Mouse (Mus musculus) hindbrain, postnatal 0 days (tissue): ENCODE results near the gene Igf1. TPM values are rescaled to one million over a fixed set of nuclear protein-coding genes. Genes with fewer than 3 reads are reported as not detected.

ENCODE experiments used
- ATAC-seq: fragments of 200-750 bp; cut with Nextera tagmentation; 2 replicates; pipeline ENCODE4 v1.8.0; 2017; ENCODE audit warnings: mild to moderate bottlenecking, moderate TSS enrichment, moderate library complexity
- DNase-seq: peaks from one replicate; pipeline ENCODE4 v3.0.0-alpha.2; 2015; ENCODE audit warnings: low spot score
- H3K27ac ChIP-seq: fragments of 300-500 bp; sonication (generic); 2 replicates; pipeline ENCODE4 v1.5.1; 2014; ENCODE audit warnings: mild to moderate bottlenecking
- H3K27me3 ChIP-seq: fragments of 300-500 bp; sonication (generic); 2 replicates; pipeline ENCODE4 v1.6.1; 2014; ENCODE audit warnings: low read length, mixed read lengths; ENCODE audit not compliant: insufficient read depth
- H3K36me3 ChIP-seq: fragments of 300-500 bp; sonication (generic); 2 replicates; pipeline ENCODE4 v1.6.1; 2014; ENCODE audit warnings: low read length, mixed read lengths; ENCODE audit not compliant: insufficient read depth
- H3K4me1 ChIP-seq: fragments of 300-500 bp; sonication (generic); 2 replicates; pipeline ENCODE4 v1.6.1; 2014; ENCODE audit warnings: antibody characterized with exemption, low read length, mixed read lengths; ENCODE audit not compliant: insufficient read depth
- H3K4me2 ChIP-seq: fragments of 300-500 bp; sonication (generic); 2 replicates; pipeline ENCODE4 v1.6.1; 2014; ENCODE audit warnings: low read depth, mild to moderate bottlenecking, low read length, moderate library complexity, mixed read lengths
- H3K4me3 ChIP-seq: fragments of 300-500 bp; sonication (generic); 2 replicates; pipeline ENCODE4 v1.5.1; 2014; ENCODE audit warnings: low read length
- H3K9ac ChIP-seq: fragments of 300-500 bp; sonication (generic); replicated peaks from 2 replicates; pipeline ENCODE4 v1.6.1; 2014; ENCODE audit warnings: mild to moderate bottlenecking, low read length, moderate library complexity, mixed read lengths
- H3K9me3 ChIP-seq: fragments of 300-500 bp; sonication (generic); 2 replicates; pipeline ENCODE4 v1.6.1; 2016; ENCODE audit warnings: low read length, mixed read lengths
- CTCF ChIP-seq: IDR thresholded peaks from 2 replicates; pipeline ENCODE4 v1.5.1; 2016; ENCODE audit warnings: antibody characterized with exemption, control low read depth, low read depth
- whole genome bisulfite sequencing: fragments of 180-500 bp; shearing (Covaris S2); extraction: QIAGEN DNeasy Blood & Tissue Kit; methylation state at CpG from one replicate; pipeline ENCODE4 v1.1.7; 2014; 5-methylcytosine and 5-hydroxymethylcytosine counted together
- polyA plus RNA-seq: library from polyadenylated mRNA; unstranded; fragments of >200 nt; fragmentation: Nextera tagmentation; extraction: Ambion mirVana; gene quantifications from 2 replicates; pipeline ENCODE4 v1.2.1, GENCODE M21; 2015
- total RNA-seq: library from RNA; depleted of rRNA; stranded (reverse); fragments of >200 nt; gene quantifications from 2 replicates; pipeline ENCODE4 v1.2.3, GENCODE M21; 2014

Gene Igf1
- total and polyA plus RNA-seq, 2 experiments from 2014 or later: 9.1 to 14.6 TPM

DNA sequence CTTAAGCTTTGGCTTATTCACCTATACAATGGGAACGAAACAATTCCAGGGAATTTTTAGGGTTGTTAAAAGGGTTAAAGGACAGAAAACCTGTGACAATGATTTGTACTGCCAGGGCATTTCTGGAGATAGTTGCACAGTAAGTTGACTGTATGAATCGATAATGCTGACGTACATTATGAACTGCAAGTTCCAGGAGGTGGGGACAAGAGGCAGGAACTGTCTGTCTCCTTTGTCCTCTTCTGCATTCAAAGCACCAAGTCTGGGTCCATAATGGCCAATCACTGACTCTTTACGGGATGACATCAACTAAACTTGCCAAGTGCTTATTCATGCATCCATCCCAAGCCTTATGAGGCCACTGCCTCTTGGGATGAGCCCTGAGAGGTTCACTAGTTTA, 39.3 kb downstream of the Igf1 start:
- DNase-seq (no peak), ATAC-seq (no peak)
- Histone ChIP-seq H3K9ac (no peak overlapping the region), H3K36me3 (no peaks in the 10 kb centered on the region), H3K27me3 (no peaks in the 10 kb centered on the region), H3K9me3 (no peaks in the 10 kb centered on the region), H3K4me1 (no peaks in the 10 kb centered on the region), H3K27ac (no peak overlapping the region), H3K4me2 (no peak overlapping the region), H3K4me3 (no peak overlapping the region)
- no peak for TF ChIP-seq CTCF
- WGBS: 94% methylated on average over 4 of the region's 4 CpGs

DNA sequence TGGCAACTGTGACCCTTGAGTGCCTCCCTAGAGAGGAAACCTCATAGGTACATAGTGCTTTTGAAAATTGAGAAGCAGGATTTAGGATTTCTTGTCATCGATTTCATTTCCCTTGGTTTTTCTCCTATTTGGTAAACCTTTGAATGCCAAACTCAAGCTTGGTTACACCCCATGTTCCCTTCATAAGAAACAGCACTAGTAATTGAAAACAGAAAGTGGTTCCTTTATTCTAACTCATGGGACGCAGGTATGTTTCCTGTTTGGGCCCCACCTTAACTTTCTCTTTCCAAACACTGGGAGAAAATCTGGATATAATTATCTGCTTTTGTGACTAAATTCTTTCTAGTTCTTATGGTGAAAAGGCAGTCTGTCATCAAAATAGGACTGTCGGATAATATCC, 40.8 kb downstream of the Igf1 start:
- 93% methylated on average over 3 of the region's 3 CpGs for WGBS
- no peak for TF ChIP-seq CTCF
- H3K27ac ChIP-seq: no peak overlapping the region
- H3K27me3 ChIP-seq: no peaks in the 10 kb centered on the region
- H3K36me3 ChIP-seq: no peaks in the 10 kb centered on the region
- no peak for ATAC-seq
- H3K9me3 ChIP-seq: no peaks in the 10 kb centered on the region
- H3K9ac ChIP-seq: no peak overlapping the region
- H3K4me3 ChIP-seq: no peak overlapping the region
- H3K4me1 ChIP-seq: no peaks in the 10 kb centered on the region
- H3K4me2 ChIP-seq: no peak overlapping the region
- DNase-seq: no peak

DNA sequence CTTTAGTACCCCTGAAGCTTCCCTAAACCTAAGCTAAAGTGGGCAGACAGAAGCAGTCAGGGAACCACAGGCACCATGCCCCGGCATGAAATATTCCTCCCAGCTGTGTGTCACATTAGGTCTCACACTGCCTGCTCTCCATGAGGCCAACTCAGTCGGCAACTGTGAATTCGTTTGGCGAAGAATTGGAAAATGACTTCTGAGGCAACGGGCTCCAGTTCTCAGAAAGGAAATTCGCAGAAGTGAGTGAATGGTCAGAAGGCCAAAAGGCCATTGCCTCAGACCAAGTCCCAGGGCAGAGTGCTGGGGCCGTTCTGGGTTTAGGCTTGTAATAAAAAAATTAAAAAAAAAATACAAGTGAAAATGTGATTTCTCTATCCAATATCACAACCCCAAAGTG, 43.9 kb downstream of the Igf1 start:
- Histone ChIP-seq H3K4me2 (no peak overlapping the region), H3K27ac (no peak overlapping the region), H3K9ac (no peak overlapping the region), H3K9me3 (no peaks in the 10 kb centered on the region), H3K4me3 (no peak overlapping the region), H3K27me3 (no peaks in the 10 kb centered on the region), H3K36me3 (no peaks in the 10 kb centered on the region), H3K4me1 (no peaks in the 10 kb centered on the region)
- ATAC-seq (no peak), DNase-seq (no peak)
- 65% methylated on average over 7 of the region's 7 CpGs for WGBS
- no peak for TF ChIP-seq CTCF

DNA sequence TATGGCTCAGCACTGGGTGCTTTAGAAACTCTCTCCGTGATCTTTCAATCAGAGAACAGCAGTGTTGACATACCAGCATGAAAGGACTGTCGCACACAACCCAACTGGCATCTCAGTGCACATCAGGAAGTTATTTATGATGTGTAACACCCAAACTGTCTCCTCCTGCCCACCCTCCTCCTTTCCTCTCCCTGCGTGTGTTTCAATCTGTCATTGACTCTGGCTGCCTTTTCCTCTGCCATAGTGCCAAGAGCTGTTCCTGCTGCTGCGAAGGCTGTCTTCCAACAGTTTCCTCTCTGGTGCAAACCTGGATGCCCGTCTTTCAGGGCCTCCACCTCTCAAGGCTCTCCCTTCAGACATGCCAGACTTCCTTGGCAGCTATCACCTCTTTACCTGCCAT, 46.3 kb downstream of the Igf1 start:
- Histone ChIP-seq H3K9me3 (no peaks in the 10 kb centered on the region), H3K27me3 (no peaks in the 10 kb centered on the region), H3K4me3 (no peak overlapping the region), H3K9ac (no peak overlapping the region), H3K36me3 (no peaks in the 10 kb centered on the region), H3K4me1 (no peaks in the 10 kb centered on the region), H3K27ac (no peak overlapping the region), H3K4me2 (no peak overlapping the region)
- TF ChIP-seq CTCF: no peak
- WGBS: 55% methylated on average over 5 of the region's 5 CpGs
- DNase-seq: no peak
- ATAC-seq: no peak

DNA sequence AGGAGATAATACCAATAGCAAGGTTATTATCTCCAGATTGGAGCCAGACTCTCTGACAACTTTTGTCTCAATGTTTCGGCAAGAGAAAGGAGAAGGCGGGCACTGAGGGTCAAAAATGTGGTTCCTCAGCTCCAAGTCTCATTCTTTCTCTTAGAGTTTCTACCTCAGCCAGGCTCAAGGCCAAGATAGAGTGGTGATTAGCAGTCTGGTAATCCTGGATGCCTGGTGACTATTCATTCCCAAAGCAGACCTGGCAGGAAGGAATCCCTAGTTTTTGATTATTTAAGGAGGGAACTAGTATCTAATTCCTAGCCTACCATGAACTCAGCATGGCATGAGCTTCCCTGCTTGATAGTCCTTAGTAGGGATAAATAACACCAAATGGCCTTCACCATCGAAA, 47.0 kb downstream of the Igf1 start:
- H3K27ac ChIP-seq: no peak overlapping the region
- no peak overlapping the region for H3K4me3 ChIP-seq
- no peaks in the 10 kb centered on the region for H3K4me1 ChIP-seq
- no peak for DNase-seq
- 72% methylated on average over 3 of the region's 3 CpGs for WGBS
- H3K9ac ChIP-seq: no peak overlapping the region
- H3K4me2 ChIP-seq: no peak overlapping the region
- no peaks in the 10 kb centered on the region for H3K36me3 ChIP-seq
- no peaks in the 10 kb centered on the region for H3K27me3 ChIP-seq
- TF ChIP-seq CTCF: no peak
- no peaks in the 10 kb centered on the region for H3K9me3 ChIP-seq
- ATAC-seq: no peak

DNA sequence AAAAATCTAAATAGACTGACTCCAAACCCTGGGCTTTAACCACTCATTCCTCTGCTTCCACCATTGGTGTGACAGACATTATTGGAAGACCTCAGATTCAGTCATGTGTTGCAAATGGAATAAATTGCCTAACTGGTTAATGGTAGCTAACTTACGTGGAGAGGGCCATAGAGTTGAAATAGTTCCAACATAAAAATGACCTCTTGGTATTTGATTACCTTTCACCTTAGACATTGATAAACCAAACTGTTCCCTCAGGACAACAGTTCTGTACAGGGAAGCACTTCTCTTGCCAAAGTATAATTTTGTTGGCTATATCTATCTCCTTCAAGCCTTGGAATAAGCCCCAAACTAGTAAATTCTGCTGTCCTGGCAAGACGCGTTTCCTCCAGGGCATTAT, 48.1 kb downstream of the Igf1 start:
- no peaks in the 10 kb centered on the region for H3K4me1 ChIP-seq
- no peaks in the 10 kb centered on the region for H3K27me3 ChIP-seq
- WGBS: 90% methylated on average over 3 of the region's 3 CpGs
- no peaks in the 10 kb centered on the region for H3K9me3 ChIP-seq
- no peak for ATAC-seq
- TF ChIP-seq CTCF: no peak
- H3K36me3 ChIP-seq: no peaks in the 10 kb centered on the region
- H3K4me3 ChIP-seq: no peak overlapping the region
- no peak overlapping the region for H3K9ac ChIP-seq
- no peak overlapping the region for H3K27ac ChIP-seq
- DNase-seq: no peak
- no peak overlapping the region for H3K4me2 ChIP-seq

DNA sequence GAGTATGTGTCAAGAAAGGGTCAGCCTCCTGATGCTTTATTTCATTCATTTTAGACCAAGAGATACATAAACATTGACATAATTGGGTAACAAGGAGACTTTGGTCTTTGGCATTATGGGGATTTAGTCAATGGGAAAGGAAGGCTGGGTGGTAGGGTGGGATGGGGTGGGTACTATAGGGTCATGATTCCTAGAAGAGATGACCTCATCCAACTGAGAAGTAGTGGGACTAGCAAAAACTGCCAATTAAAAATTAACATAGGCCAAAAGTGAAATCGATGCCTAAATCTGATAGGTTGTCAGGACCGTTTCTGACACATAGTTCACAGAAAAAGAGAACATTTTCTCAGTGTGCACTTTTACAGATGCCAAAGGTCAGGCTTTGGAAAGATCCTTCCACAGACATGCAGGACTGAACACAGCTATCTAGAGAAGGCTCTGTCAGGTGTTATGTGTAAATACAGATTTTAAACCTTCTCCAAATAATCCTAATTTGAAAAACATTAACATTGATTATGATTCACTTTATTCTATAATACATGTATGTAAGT, 48.8 kb downstream of the Igf1 start:
- TF ChIP-seq CTCF: no peak
- Histone ChIP-seq H3K27ac (no peak overlapping the region), H3K4me2 (no peak overlapping the region), H3K9me3 (no peaks in the 10 kb centered on the region), H3K27me3 (no peaks in the 10 kb centered on the region), H3K36me3 (no peaks in the 10 kb centered on the region), H3K9ac (no peak overlapping the region), H3K4me1 (no peaks in the 10 kb centered on the region), H3K4me3 (no peak overlapping the region)
- ATAC-seq (no peak), DNase-seq (no peak)
- 94% methylated on average over 2 of the region's 2 CpGs for WGBS
